Mouse (Mus musculus) granulocyte monocyte progenitor cell, adult 5-6 weeks (primary cell): ENCODE results near the gene Insig1. TPM values are rescaled to one million over a fixed set of nuclear protein-coding genes. Genes with fewer than 3 reads are reported as not detected.

ENCODE experiments used
- ATAC-seq: replicated peaks from 2 replicates; pipeline ENCODE4 v1.8.0; 2016; ENCODE audit warnings: mild to moderate bottlenecking, moderate TSS enrichment, inconsistent platforms; ENCODE audit not compliant: poor library complexity, severe bottlenecking
- total RNA-seq, 2 experiments: library from RNA; stranded (forward) in 1 of 2; stranded (reverse) in 1 of 2; fragments of 200-712, 200-1000 nt in 1 of 2; fragments of >200 nt in 1 of 2; fragmentation: Nextera tagmentation in 1 of 2; gene quantifications; 2 replicates each; pipeline ENCODE4 v1.2.3; 2014 to 2017

The Insig1 gene
- total RNA-seq, 2 experiments from 2014 or later: 10.4 to 32.9 TPM

- ATAC-seq: no peak
Observed at GRCm38 (mm10) chr5:28061011-28061410, 10.2 kb upstream of the Insig1 start.

DNA sequence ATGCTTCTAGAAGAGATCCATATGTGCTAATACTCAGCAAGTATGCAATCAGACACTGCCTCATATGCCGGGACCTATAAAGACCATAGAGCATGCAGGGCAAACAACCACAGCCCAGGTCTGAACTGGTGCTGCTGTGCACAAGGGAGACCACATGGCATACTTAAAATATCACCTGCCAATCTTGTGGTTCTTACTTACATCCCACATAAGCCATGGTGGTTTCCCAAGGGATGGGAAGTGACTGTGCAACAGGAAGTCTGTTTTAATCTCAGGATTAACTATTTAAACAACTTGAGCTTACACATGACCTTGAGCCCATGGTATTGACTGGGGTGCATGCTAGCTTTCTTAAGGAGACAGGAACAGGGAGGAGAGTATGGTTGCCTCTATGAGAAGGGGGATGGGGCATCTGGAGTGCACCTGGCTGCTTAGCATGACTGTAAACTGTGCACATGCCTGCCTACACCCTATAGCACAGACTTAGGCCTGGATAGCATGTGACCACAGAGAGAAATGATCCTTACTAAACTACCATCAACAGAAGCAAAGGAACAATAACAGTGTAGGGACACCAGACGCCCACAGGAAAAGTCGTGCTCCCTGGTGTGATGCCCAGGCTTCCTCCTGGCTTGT is 7.1 kb upstream of the Insig1 start:
- ATAC-seq: peak; percentile 72

DNA sequence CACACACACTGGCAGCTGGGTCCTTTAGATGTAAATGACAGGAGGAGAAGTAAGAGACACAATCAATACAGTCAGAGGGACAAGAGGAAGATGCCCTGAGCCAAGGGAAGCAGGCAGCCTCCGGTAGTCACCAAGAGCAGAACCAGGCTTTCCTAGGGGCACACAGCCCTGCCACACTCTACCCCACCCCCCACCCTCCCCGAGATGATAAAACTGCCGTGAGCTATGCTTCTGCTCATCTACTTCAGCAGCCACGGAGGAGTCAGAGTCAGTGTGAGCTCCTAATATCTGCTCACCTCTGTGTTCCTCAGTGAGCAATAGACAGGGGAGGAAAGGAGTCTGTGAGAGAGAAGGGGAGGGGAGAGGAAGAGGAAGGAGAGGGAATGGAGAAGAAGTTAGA is 5.9 kb upstream of the Insig1 start:
- ATAC-seq: peak; percentile 41; the same call in 1 of the 2 replicates

DNA sequence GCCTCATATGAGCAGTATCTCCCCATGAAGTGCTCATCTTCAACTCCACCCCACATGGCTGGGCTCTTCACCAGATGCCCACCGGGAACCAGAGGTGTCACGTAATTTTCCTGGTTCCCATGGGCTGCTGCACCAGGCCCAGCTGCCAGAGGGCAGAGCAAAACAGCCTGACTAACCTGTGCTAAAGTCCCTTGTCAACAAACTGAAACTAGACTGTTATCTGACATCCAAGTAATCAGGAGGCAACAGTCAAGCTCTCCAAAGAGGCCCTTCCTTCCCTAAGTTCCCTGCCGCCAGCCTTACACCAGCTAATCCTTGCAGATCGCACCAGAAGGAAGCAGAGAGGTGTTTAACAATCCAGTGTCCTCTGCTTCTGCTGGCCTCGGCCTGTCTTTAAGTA is 4.9 kb upstream of the Insig1 start:
- no peak for ATAC-seq

DNA sequence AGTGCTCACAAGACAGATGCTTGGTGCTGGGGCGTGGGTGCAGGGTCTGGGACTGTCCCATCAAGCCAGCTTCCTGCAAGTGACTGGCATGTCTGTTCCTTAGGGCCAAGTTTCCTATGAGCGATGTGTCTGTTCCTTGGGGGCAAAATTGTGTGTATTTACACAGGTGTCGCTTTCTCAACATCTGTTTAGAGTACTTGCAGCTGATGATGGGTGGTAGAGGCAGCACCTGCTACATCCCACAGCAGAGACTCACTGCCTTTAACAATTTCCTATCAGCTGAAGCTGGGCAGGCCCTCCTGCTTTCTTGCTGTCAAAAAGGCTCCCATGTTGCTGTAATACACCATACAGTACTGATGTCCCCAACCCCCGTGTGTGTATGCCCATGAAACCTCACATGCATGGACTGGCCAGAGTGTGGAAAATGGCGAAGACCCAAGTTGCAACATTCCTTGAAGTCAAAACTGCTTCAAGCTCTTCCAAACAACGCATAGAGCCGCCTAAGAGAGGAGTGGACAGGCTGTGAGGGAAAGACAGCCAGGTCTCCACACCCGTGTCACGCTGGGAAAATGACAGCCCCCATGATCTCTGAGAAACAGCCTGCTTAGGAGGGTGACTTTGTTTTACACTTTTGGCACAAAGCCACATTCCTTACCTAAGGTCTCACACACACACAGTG is 875 bp upstream of the Insig1 start:
- ATAC-seq: peak; percentile 0; the same call in 1 of the 2 replicates

GRCm38 (mm10) chr5:28071456-28072223 is 477 bp downstream of the Insig1 start:
- ATAC-seq: peak; percentile 68

GRCm38 (mm10) chr5:28079431-28079830 is 8.3 kb downstream of the Insig1 start:
- ATAC-seq: no peak

DNA sequence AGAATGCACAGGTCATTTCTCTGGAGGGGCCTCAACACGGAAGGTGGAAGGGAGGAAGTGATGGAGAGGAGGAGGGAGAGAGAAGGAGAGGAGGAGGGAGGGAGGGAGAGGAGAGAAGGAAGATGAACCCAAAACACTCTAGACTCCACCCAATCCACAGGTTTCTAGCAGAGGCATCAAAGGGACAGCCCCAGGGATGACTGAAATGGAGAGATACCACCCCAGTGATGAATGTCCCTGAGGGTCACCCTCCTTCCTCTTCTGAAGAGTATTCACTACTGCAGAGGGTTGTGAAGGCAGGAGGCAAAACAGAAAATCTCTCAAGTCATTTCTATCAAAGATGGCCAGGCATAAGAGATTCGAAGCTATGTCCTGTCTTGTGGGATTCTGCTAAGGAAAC is 10.0 kb downstream of the Insig1 start:
- ATAC-seq: no peak

DNA sequence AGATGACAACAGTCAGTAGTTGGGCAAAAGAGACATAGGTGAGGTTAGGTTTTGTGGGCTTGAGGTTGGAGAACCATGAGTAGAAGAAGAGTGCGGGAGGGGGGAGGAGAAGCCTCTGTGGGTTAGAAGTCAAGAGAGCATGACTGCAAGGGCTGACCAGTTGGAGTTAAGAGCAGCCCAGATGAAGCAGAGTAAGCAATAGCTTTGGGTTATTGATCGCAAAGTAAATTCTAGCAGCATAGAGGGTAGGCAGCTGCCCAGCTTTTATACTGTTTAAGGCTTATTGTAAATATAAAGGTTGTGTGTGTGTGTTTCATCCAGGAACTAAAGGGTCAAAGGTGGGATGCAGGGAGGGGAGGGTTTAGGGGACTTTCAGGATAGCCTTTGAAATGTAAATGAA is 10.7 kb downstream of the Insig1 start:
- no peak for ATAC-seq

- no peak for ATAC-seq
Observed at GRCm38 (mm10) chr5:28082312-28082711, 11.1 kb downstream of the Insig1 start.

- ATAC-seq: no peak
Observed at GRCm38 (mm10) chr5:28082796-28083195, 11.6 kb downstream of the Insig1 start.

- no peak for ATAC-seq
Observed at GRCm38 (mm10) chr5:28084743-28085142, 13.6 kb downstream of the Insig1 start.

- ATAC-seq: no peak
Observed at GRCm38 (mm10) chr5:28090547-28090946, 19.4 kb downstream of the Insig1 start.

- ATAC-seq: no peak
Observed at GRCm38 (mm10) chr5:28092327-28092726, 21.2 kb downstream of the Insig1 start.

DNA sequence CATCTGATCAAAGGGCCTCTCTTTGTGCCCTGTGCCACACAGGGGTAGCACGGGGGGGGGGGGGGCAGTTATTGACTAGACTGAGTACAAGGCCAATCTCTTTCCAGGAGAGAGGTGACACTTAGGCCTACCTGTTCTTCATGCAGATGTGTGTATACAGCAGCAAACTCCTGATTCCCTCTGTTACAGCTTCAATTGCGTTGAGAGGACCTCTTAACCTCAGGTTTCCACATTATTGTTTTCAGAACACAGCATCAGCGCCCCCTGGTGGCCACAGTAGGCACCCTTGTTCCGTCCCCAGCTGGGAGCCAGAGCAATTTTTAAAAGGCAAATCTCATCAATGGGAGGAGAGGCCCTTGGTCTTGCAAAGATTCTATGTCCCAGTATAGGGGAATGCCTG is 22.7 kb downstream of the Insig1 start:
- ATAC-seq: peak; percentile 54

DNA sequence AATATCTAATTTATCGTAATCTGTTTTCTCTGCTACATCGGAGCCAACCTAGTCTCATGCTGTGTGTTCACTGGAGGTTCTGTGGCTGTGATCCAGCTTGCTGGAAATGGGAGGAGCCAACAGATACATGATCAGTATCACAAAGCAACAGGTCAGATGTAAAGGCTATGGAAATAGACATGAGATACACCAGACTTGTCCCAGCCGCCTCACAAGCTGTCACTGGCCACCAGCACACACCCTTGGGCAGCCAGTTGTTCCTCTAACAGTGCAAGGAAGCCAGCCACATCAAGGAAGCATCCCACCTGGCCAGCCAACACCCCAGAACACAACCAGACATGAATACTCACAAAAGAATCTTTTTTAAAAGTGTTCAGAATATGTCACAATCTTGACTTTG is 23.2 kb downstream of the Insig1 start:
- ATAC-seq: no peak

DNA sequence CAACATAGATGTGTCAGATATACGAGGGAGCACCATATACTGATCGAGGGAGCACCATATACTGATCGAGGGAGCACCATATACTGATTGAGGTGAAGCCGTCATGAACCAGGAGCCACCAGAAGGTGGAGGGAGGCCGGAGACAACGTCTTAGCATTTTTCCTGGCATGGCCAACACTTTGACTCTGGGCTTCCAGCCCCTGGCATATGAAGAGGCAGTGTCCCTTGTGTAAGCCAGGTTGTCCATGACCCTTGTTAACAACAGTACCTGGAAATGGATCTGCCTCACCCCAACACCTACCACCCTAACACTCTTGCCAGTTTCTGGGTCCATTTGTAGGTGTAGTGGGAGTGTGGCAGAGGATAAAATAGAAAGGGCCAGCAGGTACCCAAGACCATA is 23.7 kb downstream of the Insig1 start:
- no peak for ATAC-seq

- peak; percentile 52 for ATAC-seq
Observed at GRCm38 (mm10) chr5:28095671-28096070, 24.5 kb downstream of the Insig1 start.

- ATAC-seq: no peak
Observed at GRCm38 (mm10) chr5:28106966-28107365, 35.8 kb downstream of the Insig1 start.

DNA sequence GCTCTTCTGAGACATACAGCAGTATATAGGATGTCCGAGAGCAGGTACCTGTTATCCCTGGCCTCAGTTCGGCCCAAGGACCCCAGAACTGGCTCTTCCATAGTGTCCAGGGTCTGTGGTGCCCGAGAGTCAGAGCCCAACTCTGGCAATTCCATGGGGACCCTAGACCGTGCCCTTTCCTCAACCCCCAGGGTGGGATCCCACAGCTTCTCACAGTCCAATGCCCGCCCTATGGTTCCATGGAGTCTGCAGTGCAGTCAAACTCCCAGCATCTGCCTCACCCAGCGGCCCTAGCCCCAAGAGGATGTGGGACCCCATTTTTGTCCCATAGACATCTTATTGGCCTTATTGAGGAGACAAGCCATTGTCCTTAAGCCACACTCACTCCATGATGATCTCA is 36.8 kb downstream of the Insig1 start:
- no peak for ATAC-seq

GRCm38 (mm10) chr5:28110881-28111280 is 39.7 kb downstream of the Insig1 start:
- no peak for ATAC-seq
